Mouse (Mus musculus): ENCODE measurements around the gene Grsf1.

The Grsf1 gene

DNA sequence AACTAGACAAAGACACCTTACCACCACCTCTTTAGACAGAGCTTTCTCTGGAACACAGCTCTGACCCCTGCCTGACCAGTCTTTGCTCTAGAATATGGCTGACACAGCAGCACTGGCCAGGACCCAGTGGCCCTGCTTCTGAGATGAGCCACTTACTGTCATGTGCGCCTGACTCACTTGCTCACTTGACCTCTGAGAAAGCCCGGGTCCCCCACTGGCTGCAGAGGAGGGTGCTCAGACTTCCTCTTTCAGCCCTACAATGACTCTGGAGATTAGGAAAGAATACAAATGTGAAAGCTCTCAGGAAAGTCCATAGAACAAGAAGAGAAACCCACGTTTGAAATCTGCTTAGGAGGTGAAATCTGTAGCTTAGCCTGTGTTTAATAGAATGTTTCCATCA, 45.1 kb downstream of the Grsf1 start:
- peak; percentile 64 for DNase-seq (ENCODE audit: low read depth, low spot score)

DNA sequence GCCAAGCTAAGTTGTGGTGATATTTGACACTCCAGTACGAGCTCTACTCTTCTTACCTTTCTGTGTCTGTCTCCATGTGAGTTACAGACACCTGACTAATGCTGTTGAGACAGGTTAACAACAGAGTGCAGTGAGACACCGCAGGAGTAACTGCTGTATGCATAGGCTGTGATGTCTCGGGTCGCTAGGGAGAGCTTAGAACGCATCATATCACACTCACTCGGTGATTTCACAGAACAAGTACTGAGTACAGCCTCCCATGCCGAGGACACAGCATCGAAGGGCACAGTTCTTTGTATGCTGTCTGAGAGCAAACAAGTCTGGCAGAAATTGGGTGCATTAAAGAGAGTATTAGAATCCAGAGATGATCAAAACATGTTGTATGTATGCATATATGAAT, 46.0 kb downstream of the Grsf1 start:
- DNase-seq (ENCODE audit: low read depth, low spot score): no peak

DNA sequence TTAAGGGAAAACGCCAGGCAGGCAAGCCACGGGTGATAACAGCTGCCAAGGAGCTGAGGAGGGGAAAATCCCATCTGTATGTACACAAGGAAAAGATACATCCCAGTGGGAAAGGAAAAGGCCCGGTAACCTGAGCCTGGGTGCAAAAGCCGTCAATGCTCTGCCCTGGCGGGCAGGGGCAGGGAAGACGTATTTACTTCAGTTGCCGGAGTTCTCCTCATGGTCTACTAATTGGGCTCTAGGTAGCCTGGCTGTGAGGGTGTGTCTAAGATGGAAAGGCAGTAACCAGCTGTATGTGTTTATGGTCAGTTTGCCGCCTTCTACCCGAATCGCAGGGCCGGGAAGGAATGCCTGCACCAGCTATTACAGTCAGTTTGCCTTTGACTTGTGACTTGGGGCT, 46.8 kb downstream of the Grsf1 start:
- no peak for DNase-seq (ENCODE audit: low read depth, low spot score)

DNA sequence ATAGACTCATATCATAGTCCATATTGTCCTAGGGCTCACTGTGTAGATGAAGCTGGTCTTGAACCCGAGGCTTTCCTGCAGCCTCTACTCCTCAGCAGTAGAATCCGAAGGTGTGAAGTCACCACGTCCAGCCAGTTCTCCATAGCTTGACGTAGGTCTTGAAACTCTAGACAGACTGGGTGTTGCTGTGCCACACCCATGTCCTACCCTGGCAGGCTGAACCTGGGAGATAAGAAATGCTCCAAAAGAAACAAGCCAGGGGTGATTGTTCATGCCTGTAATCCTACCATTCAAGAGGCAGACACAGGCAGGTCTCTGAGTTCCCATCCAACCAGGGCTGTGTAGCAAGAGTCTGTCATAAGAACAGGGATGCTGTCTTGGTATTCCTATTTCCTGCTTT, 48.4 kb downstream of the Grsf1 start:
- DNase-seq (ENCODE audit: low read depth, low spot score): no peak

DNA sequence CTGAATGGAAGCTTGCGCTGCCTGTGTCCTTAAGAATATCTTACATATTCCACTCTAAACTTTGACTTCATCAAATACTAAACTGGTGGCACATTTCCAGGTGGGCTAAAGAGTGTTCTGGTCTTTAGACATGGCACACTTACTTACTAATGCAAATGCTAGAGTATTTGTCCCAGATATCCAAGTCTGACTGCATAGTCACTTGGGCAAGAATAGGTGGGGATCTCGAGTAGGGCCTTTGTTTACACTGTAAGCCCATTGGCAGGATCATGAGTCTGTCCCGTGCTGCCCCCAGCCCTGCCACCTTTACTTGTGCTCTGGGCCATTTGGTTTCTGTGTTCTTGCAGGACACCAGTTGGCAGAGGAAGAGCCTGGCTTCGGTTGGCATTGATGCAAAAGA, 59.0 kb downstream of the Grsf1 start:
- DNase-seq (ENCODE audit: low read depth, low spot score): no peak

DNA sequence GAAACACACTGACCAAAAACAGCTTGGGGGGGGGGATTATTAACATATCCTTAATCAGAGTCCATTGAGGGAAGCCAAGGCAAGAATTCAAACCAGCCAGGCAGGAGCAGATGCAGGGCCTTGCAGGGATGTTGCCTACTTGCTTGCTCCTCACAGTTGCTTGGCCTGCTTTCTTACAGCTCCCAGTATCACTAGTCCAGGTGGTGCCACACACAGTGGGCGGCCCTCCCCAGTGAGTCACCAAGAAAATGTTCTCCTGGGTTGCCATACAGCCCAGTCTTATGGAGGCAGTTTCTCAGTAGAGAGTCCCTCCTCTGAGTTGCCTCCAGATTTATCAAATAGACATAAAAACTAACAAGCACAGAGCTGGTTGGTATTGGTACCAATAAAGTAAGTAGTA, 61.8 kb downstream of the Grsf1 start:
- DNase-seq (ENCODE audit: low read depth, low spot score): no peak
